Mouse (Mus musculus): Measurements from ENCODE around the gene Polg2.

Gene Polg2

GRCm38 (mm10) chr11:106778589-106779387 lies 549 bp downstream of the Polg2 start:
- no peak for TF ChIP-seq GATA4 (IDR thresholded peaks at IDR 0.05; ENCODE audit: insufficient replicate concordance, low read length)

- no peak for TF ChIP-seq GATA4 (IDR thresholded peaks at IDR 0.05; ENCODE audit: insufficient replicate concordance, low read length)
Observed at GRCm38 (mm10) chr11:106778132-106778531, 1.2 kb downstream of the Polg2 start.

- no peak for TF ChIP-seq GATA4 (IDR thresholded peaks at IDR 0.05; ENCODE audit: insufficient replicate concordance, low read length)
Observed at GRCm38 (mm10) chr11:106777395-106777794, 1.9 kb downstream of the Polg2 start.

- TF ChIP-seq GATA4 (IDR thresholded peaks at IDR 0.05; ENCODE audit: insufficient replicate concordance, low read length) = no peak
Observed at GRCm38 (mm10) chr11:106776960-106777359, 2.4 kb downstream of the Polg2 start.

GRCm38 (mm10) chr11:106773061-106773460 lies 6.3 kb downstream of the Polg2 start:
- no peak for TF ChIP-seq GATA4 (IDR thresholded peaks at IDR 0.05; ENCODE audit: insufficient replicate concordance, low read length)

GRCm38 (mm10) chr11:106770195-106770974 lies 9.0 kb downstream of the Polg2 start:
- TF ChIP-seq GATA4 (IDR thresholded peaks at IDR 0.05; ENCODE audit: insufficient replicate concordance, low read length) = no peak

- no peak for TF ChIP-seq GATA4 (IDR thresholded peaks at IDR 0.05; ENCODE audit: insufficient replicate concordance, low read length)
Observed at GRCm38 (mm10) chr11:106767516-106767915, 11.8 kb downstream of the Polg2 start.

GRCm38 (mm10) chr11:106766611-106767162 lies 12.7 kb downstream of the Polg2 start:
- TF ChIP-seq GATA4 (IDR thresholded peaks at IDR 0.05; ENCODE audit: insufficient replicate concordance, low read length) = no peak

GRCm38 (mm10) chr11:106762800-106763185 lies 16.5 kb downstream of the Polg2 start:
- TF ChIP-seq GATA4 (IDR thresholded peaks at IDR 0.05; ENCODE audit: insufficient replicate concordance, low read length) = no peak

GRCm38 (mm10) chr11:106762139-106762799 lies 17.1 kb downstream of the Polg2 start:
- TF ChIP-seq GATA4 (IDR thresholded peaks at IDR 0.05; ENCODE audit: insufficient replicate concordance, low read length) = no peak

- TF ChIP-seq GATA4 (IDR thresholded peaks at IDR 0.05; ENCODE audit: insufficient replicate concordance, low read length) = no peak
Observed at GRCm38 (mm10) chr11:106760511-106760910, 18.8 kb downstream of the Polg2 start.

- no peak for TF ChIP-seq GATA4 (IDR thresholded peaks at IDR 0.05; ENCODE audit: insufficient replicate concordance, low read length)
Observed at GRCm38 (mm10) chr11:106759028-106759427, 20.3 kb downstream of the Polg2 start.

- no peak for TF ChIP-seq GATA4 (IDR thresholded peaks at IDR 0.05; ENCODE audit: insufficient replicate concordance, low read length)
Observed at GRCm38 (mm10) chr11:106755583-106755982, 23.8 kb downstream of the Polg2 start.

- TF ChIP-seq GATA4 (IDR thresholded peaks at IDR 0.05; ENCODE audit: insufficient replicate concordance, low read length) = no peak
Observed at GRCm38 (mm10) chr11:106753314-106753713, 26.0 kb downstream of the Polg2 start.

- no peak for TF ChIP-seq GATA4 (IDR thresholded peaks at IDR 0.05; ENCODE audit: insufficient replicate concordance, low read length)
Observed at GRCm38 (mm10) chr11:106752103-106752502, 27.2 kb downstream of the Polg2 start.
